In the genomic region with DNA sequence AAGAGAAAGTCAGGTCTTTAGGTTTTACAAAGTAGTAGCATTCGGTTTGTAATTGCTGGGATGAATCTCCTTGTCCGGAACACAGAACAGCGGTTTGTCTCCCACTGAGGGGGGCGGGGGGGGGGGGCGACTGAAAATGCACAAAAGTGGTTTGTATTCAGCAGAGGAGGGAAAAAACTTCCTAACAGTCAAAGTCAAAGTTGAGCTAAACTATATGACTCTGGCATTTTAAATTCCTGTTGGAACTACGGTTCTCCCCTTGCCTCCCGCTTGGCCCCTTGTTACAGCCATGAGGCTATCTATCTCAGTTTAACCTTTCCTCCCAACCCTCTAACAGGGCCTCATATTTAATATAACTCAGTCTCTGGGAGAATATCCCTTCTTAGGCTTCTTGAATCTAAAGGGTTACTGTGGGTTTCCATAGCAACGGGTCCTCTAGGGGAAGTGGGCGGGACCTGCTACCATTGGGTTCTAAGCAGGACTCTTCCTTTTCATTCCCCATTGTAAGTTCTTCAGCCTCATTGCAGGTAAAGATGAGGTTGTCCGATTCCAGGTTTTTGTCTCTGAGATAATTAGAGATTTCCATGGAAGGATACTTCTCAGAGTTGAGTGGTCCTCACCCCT, we compare ENCODE assay signal across 8 mouse cellular contexts. TPM values are rescaled to one million over a fixed set of nuclear protein-coding genes. Genes with fewer than 3 reads are reported as not detected.
DNase-seq lines count a peak whose midpoint lies in the region; ATAC-seq and TF ChIP-seq lines count a peak whose summit lies in the region.

No protein-coding gene starts in this region.

- H3K36me3 ChIP-seq in forebrain, embryonic 16.5 days (ENCODE audit: control insufficient read depth, insufficient read depth) = no peaks in the 10 kb centered on the region
- H3K36me3 ChIP-seq in liver, embryonic 14.5 days (replicated peaks; ENCODE audit: control insufficient read depth, insufficient read depth, low read depth) = no peaks in the 10 kb centered on the region

- TF ChIP-seq EP300 in liver, embryonic 14.5 days (IDR thresholded peaks at IDR 0.05; ENCODE audit: low read depth) = no peak

- peak; percentile 16; the same call in 1 of the 2 replicates for ATAC-seq in forebrain, embryonic 16.5 days
- ATAC-seq in liver, embryonic 14.5 days (ENCODE audit: insufficient read depth) = no peak
- ATAC-seq in activated CD4-positive, CD25-positive, alpha-beta regulatory T cell, adult 4 months = no peak

- H3K27me3 ChIP-seq in forebrain, embryonic 16.5 days (replicated peaks; ENCODE audit: control insufficient read depth, insufficient read depth, low read length) = no peaks in the 10 kb centered on the region
- H3K27me3 ChIP-seq in liver, embryonic 14.5 days (ENCODE audit: control insufficient read depth, insufficient read depth, low read length) = no peaks in the 10 kb centered on the region

- no peak for TF ChIP-seq CTCF in liver, embryonic 14.5 days (IDR thresholded peaks at IDR 0.05; ENCODE audit: low read depth)

- H3K4me3 ChIP-seq in forebrain, embryonic 16.5 days (replicated peaks; ENCODE audit: low read length) = peak overlapping the region; percentile 94
- H3K4me3 ChIP-seq in liver, embryonic 14.5 days (ENCODE audit: insufficient read depth in 1 of 2, low read depth in 2 of 2, low read length in 2 of 2) = peak overlapping the region; percentile 64 to 67

- H3K9ac ChIP-seq in forebrain, embryonic 16.5 days (replicated peaks; ENCODE audit: low read depth, low read length) = peak overlapping the region; percentile 90
- H3K9ac ChIP-seq in liver, embryonic 14.5 days (replicated peaks) = no peak overlapping the region

- WGBS in forebrain, embryonic 16.5 days = 1% methylated on average over 10 of the region's 10 CpGs
- 3% methylated on average over 10 of the region's 10 CpGs for WGBS in liver, embryonic 14.5 days (ENCODE audit: insufficient replicate concordance)

- peak overlapping the region; percentile 84 for H3K4me2 ChIP-seq in forebrain, embryonic 16.5 days (ENCODE audit: low read length)
- H3K4me2 ChIP-seq in liver, embryonic 14.5 days (ENCODE audit: low read depth) = peak overlapping the region; percentile 65

- H3K4me1 ChIP-seq in forebrain, embryonic 16.5 days (replicated peaks; ENCODE audit: control insufficient read depth, insufficient read depth, low read length) = peaks cover 16% of the 10 kb centered on the region
- H3K4me1 ChIP-seq in liver, embryonic 14.5 days (replicated peaks; ENCODE audit: control insufficient read depth in 2 of 2, insufficient read depth in 2 of 2, low read length in 1 of 2) = peaks cover 0 to 4% of the 10 kb centered on the region in 2 experiments; a peak in 2 of 4 replicates

- 0 out of 2 replicates have a peak overlapping the region, but pooled peaks have one; percentile 28 for H3K27ac ChIP-seq in forebrain, embryonic 16.5 days (ENCODE audit: low read length)
- H3K27ac ChIP-seq in liver, embryonic 14.5 days = no peak overlapping the region

- no peaks in the 10 kb centered on the region for H3K9me3 ChIP-seq in forebrain, embryonic 16.5 days (ENCODE audit: control insufficient read depth, low read length)
- H3K9me3 ChIP-seq in liver, embryonic 14.5 days (ENCODE audit: control insufficient read depth, low read length) = no peaks in the 10 kb centered on the region

- peak; percentile 49 for DNase-seq in gastrocnemius, adult 18-20 months (ENCODE audit: low spot score)
- no peak for DNase-seq in gastrocnemius, postnatal 25 days
- peak; percentile 91 for DNase-seq in brain, adult 2 months (ENCODE audit: low read depth, low spot score)
- DNase-seq in hindlimb bud, embryonic 11.5 days (ENCODE audit: extremely low spot score, low read depth, low spot score) = peak; percentile 70
- DNase-seq in liver, embryonic 14.5 days (ENCODE audit: low read depth in 3 of 3, low spot score in 3 of 3) = peak in 2 of 3 experiments; percentile 24 to 33
- peak; percentile 49 for DNase-seq in neural tube, embryonic 10.5 days (ENCODE audit: extremely low spot score, low spot score)

RNA-seq across cellular contexts. Expression of a gene that starts 1.4 kb away (rescaled TPM):
- 1 to 10 TPM; 9.5 to 9.7 TPM for total RNA-seq in gastrocnemius, adult 18-20 months (2021)
- 10 to 100 TPM; 10.1 TPM for total RNA-seq in gastrocnemius, postnatal 25 days (2021)
- 21.1 and 28.3 TPM in 2 replicates for polyA plus RNA-seq in forebrain, embryonic 16.5 days (2015; fragmentation: Nextera tagmentation; extraction: Ambion mirVana)
- 1.5 and 1.8 TPM in 2 replicates for polyA plus RNA-seq in liver, embryonic 14.5 days (2012; rRNA removed)
- polyA plus RNA-seq in liver, embryonic 14.5 days (2014; fragmentation: Nextera tagmentation; extraction: Ambion mirVana) = 2.0 TPM in 2 replicates
- polyA plus RNA-seq in activated CD4-positive, CD25-positive, alpha-beta regulatory T cell, adult 4 months (2017; shearing (Covaris generic)) = not detected
